Mouse (Mus musculus) cortical plate, adult 2 months (tissue): ENCODE data around the gene H2-Ke6. TPM values are rescaled to one million over a fixed set of nuclear protein-coding genes. Genes with fewer than 3 reads are reported as not detected.

Source experiments
- H3K27ac ChIP-seq: fragments of 200-500 bp; 2 replicates; pipeline ENCODE4 v1.5.1; 2012; ENCODE audit warnings: low read length, control low read depth, inconsistent platforms; ENCODE audit not compliant: insufficient read depth
- H3K4me1 ChIP-seq: fragments of 200-500 bp; 2 replicates; pipeline ENCODE4 v1.6.1; 2011; ENCODE audit warnings: low read length; ENCODE audit not compliant: control insufficient read depth, insufficient read depth
- H3K4me3 ChIP-seq: fragments of 200-500 bp; 2 replicates; pipeline ENCODE4 v1.5.1; 2011; ENCODE audit warnings: mild to moderate bottlenecking, low read length, control low read depth; ENCODE audit not compliant: insufficient read depth
- CTCF ChIP-seq: fragments of 200-500 bp; IDR thresholded peaks from 2 replicates; pipeline ENCODE4 v1.5.1; 2011; ENCODE audit warnings: mild to moderate bottlenecking, control low read depth, low read length; ENCODE audit not compliant: insufficient read depth; ENCODE audit errors: extremely low read depth
- POLR2A ChIP-seq: fragments of 200-500 bp; IDR thresholded peaks from 2 replicates; pipeline ENCODE4 v1.6.1; 2011; ENCODE audit warnings: mild to moderate bottlenecking, low read length, control low read depth; ENCODE audit not compliant: insufficient read depth; ENCODE audit errors: extremely low read depth
- polyA plus RNA-seq: library from polyadenylated mRNA; depleted of rRNA; stranded (reverse); fragments of >200 nt; gene quantifications from 2 replicates; pipeline ENCODE4 v1.2.3, GENCODE M21; 2012

Gene H2-Ke6
- polyA plus RNA-seq, 1 experiment: 59.6 TPM

- Histone ChIP-seq H3K27ac (peak within 1 kb of the TSS; percentile 86), H3K4me1 (peaks cover 13% of the 10 kb centered on the region), H3K4me3 (peak within 1 kb of the TSS; percentile 72)
- TF ChIP-seq POLR2A: peak; percentile 56
- no peak for TF ChIP-seq CTCF
These were observed 3.8 kb upstream of the H2-Ke6 start, which contains the start of the genes Slc39a7 and Rxrb for GRCm38 (mm10) chr17:34031465-34032173. TSS of gene Slc39a7 (minus strand) at chr17:34031682. TSS of gene Rxrb (plus strand) at chr17:34031812.

GRCm38 (mm10) chr17:34030861-34031326 is 3.0 kb upstream of the H2-Ke6 start:
- Histone ChIP-seq H3K4me3 (peak overlapping the region; percentile 72), H3K4me1 (peaks cover 13% of the 10 kb centered on the region), H3K27ac (no peak overlapping the region)
- TF ChIP-seq CTCF: no peak
- TF ChIP-seq POLR2A: no peak

- TF ChIP-seq CTCF: no peak
- TF ChIP-seq POLR2A: no peak
- H3K4me1 ChIP-seq: peaks cover 13% of the 10 kb centered on the region
- H3K4me3 ChIP-seq: peak overlapping the region; percentile 72
- no peak overlapping the region for H3K27ac ChIP-seq
These were observed 2.2 kb upstream of the H2-Ke6 start for GRCm38 (mm10) chr17:34029890-34030595.

GRCm38 (mm10) chr17:34029150-34029889 is 1.5 kb upstream of the H2-Ke6 start:
- H3K27ac ChIP-seq: no peak overlapping the region
- no peak overlapping the region; the same call in 1 of the 2 replicates for H3K4me3 ChIP-seq
- H3K4me1 ChIP-seq: peaks cover 13% of the 10 kb centered on the region
- TF ChIP-seq CTCF (no peak), POLR2A (0 out of 2 replicates have a peak, but pooled peaks have one; percentile 2)

- H3K4me1 ChIP-seq: peaks cover 16% of the 10 kb centered on the region
- TF ChIP-seq POLR2A: 0 out of 2 replicates have a peak, but pooled peaks have one; percentile 10
- no peak for TF ChIP-seq CTCF
- H3K4me3 ChIP-seq: no peak overlapping the region; the same call in 1 of the 2 replicates
- no peak overlapping the region for H3K27ac ChIP-seq
These were observed 765 bp upstream of the H2-Ke6 start for GRCm38 (mm10) chr17:34028501-34029149.

GRCm38 (mm10) chr17:34026917-34027655 is 774 bp downstream of the H2-Ke6 start:
- TF ChIP-seq POLR2A: no peak
- no peak for TF ChIP-seq CTCF
- Histone ChIP-seq H3K27ac (peak overlapping the region; percentile 52; the same call in 1 of the 2 replicates), H3K4me3 (peak overlapping the region; percentile 78; the same call in 1 of the 2 replicates), H3K4me1 (peaks cover 13% of the 10 kb centered on the region)

GRCm38 (mm10) chr17:34026221-34026620 is 1.6 kb downstream of the H2-Ke6 start:
- Histone ChIP-seq H3K27ac (no peak overlapping the region), H3K4me1 (peaks cover 13% of the 10 kb centered on the region), H3K4me3 (no peak overlapping the region)
- TF ChIP-seq CTCF: no peak
- no peak for TF ChIP-seq POLR2A

GRCm38 (mm10) chr17:34025756-34026151 is 2.1 kb downstream of the H2-Ke6 start:
- no peak for TF ChIP-seq CTCF
- TF ChIP-seq POLR2A: no peak
- Histone ChIP-seq H3K4me3 (no peak overlapping the region), H3K4me1 (peaks cover 13% of the 10 kb centered on the region), H3K27ac (no peak overlapping the region)

GRCm38 (mm10) chr17:34024861-34025755 is 2.8 kb downstream of the H2-Ke6 start:
- peak overlapping the region; percentile 80 for H3K27ac ChIP-seq
- H3K4me1 ChIP-seq: peaks cover 8% of the 10 kb centered on the region
- H3K4me3 ChIP-seq: peak overlapping the region; percentile 87
- no peak for TF ChIP-seq POLR2A
- TF ChIP-seq CTCF: no peak
